Mouse (Mus musculus): ENCODE measurements around the gene Cyp19a1.

DNA sequence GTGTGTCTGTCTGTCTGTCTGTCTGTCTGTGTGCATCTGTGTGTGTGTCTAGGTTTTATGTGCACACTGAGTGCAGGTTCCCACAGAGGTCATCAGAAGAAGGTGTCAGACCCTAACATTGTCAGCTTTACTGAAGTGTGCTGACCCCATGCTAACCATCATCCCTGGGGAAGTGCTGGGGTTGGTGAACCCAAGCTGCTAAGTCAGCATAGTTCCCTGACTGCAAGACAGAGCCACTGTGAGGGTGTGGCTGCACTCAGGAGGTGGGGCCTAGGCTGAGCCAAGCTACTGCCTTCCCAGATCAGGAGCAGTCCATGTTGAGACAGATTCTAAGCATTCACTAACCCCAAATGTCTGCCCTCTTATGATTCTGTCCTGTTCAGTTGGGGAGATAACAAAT is 31.9 kb upstream of the Cyp19a1 start:
- TF ChIP-seq GATA1 (IDR thresholded peaks at IDR 0.05; ENCODE audit: borderline replicate concordance, low read length): no peak
- TF ChIP-seq FLI1 (IDR thresholded peaks at IDR 0.05; ENCODE audit: low read length): no peak

Measured in megakaryocyte, embryonic 14.5 days (primary cell).